Mouse (Mus musculus) large intestine, adult 2 months (tissue): ENCODE results near the gene Igsf21. TPM values are rescaled to one million over a fixed set of nuclear protein-coding genes. Genes with fewer than 3 reads are reported as not detected.

Source experiments
- DNase-seq: peaks from one replicate; pipeline ENCODE4 v3.0.0-alpha.2; 2012; ENCODE audit warnings: low read depth, low spot score
- WGBS: fragments of 180-500 bp; shearing (Covaris S2); methylation state at CpG from one replicate; pipeline ENCODE4 v1.1.7; 2018; 5-methylcytosine and 5-hydroxymethylcytosine counted together
- polyA plus RNA-seq: library from polyadenylated mRNA; depleted of rRNA; stranded (reverse); fragments of >200 nt; gene quantifications from 2 replicates; pipeline ENCODE4 v1.2.3, GENCODE M21; 2012

The Igsf21 gene
- polyA plus RNA-seq, 1 experiment: 0.50 TPM

GRCm38 (mm10) chr4:140243231-140243630, 3.4 kb downstream of the Igsf21 start:
- DNase-seq: no peak
- WGBS: 23% methylated on average over 16 of the region's 16 CpGs

GRCm38 (mm10) chr4:140242291-140242690, 4.3 kb downstream of the Igsf21 start:
- DNase-seq: no peak
- WGBS: 44% methylated on average over 1 of the region's 1 CpGs

GRCm38 (mm10) chr4:140237305-140237741, 9.3 kb downstream of the Igsf21 start:
- WGBS: 22% methylated on average over 10 of the region's 10 CpGs
- DNase-seq: no peak

- DNase-seq: no peak
- 71% methylated on average over 9 of the region's 9 CpGs for WGBS
Observed at GRCm38 (mm10) chr4:140235361-140236153, 11.0 kb downstream of the Igsf21 start.

GRCm38 (mm10) chr4:140234412-140235205, 12.0 kb downstream of the Igsf21 start:
- DNase-seq: no peak
- 82% methylated on average over 18 of the region's 18 CpGs for WGBS

- DNase-seq: no peak
- whole genome bisulfite sequencing: 47% methylated on average over 6 of the region's 7 CpGs
Observed at GRCm38 (mm10) chr4:140227837-140228236, 18.7 kb downstream of the Igsf21 start.

- 32% methylated on average over 9 of the region's 9 CpGs for WGBS
- no peak for DNase-seq
Observed at GRCm38 (mm10) chr4:140225204-140225603, 21.4 kb downstream of the Igsf21 start.

- no peak for DNase-seq
- WGBS: 68% methylated on average over 7 of the region's 7 CpGs
Observed at GRCm38 (mm10) chr4:140224451-140224850, 22.1 kb downstream of the Igsf21 start.

- no peak for DNase-seq
- WGBS: 21% methylated on average over 12 of the region's 12 CpGs
Observed at GRCm38 (mm10) chr4:140223067-140223466, 23.5 kb downstream of the Igsf21 start.

- DNase-seq: no peak
- 32% methylated on average over 22 of the region's 22 CpGs for WGBS
Observed at GRCm38 (mm10) chr4:140220326-140221093, 26.1 kb downstream of the Igsf21 start.

GRCm38 (mm10) chr4:140218853-140219852, 27.4 kb downstream of the Igsf21 start:
- no peak for DNase-seq
- 63% methylated on average over 17 of the region's 17 CpGs for WGBS

- no peak for DNase-seq
- WGBS: 82% methylated on average over 5 of the region's 5 CpGs
Observed at GRCm38 (mm10) chr4:140218384-140218783, 28.2 kb downstream of the Igsf21 start.

- 78% methylated on average over 8 of the region's 8 CpGs for WGBS
- no peak for DNase-seq
Observed at GRCm38 (mm10) chr4:140217934-140218333, 28.6 kb downstream of the Igsf21 start.

GRCm38 (mm10) chr4:140216096-140216495, 30.5 kb downstream of the Igsf21 start:
- WGBS: 81% methylated on average over 8 of the region's 8 CpGs

GRCm38 (mm10) chr4:140215205-140215604, 31.4 kb downstream of the Igsf21 start:
- WGBS: 41% methylated on average over 9 of the region's 9 CpGs
- no peak for DNase-seq

More at GRCm38 (mm10) chr4:140216096-140216495, 30.5 kb downstream of the Igsf21 start:
- DNase-seq: no peak

GRCm38 (mm10) chr4:140214406-140214805, 32.2 kb downstream of the Igsf21 start:
- 17% methylated on average over 14 of the region's 14 CpGs for WGBS

GRCm38 (mm10) chr4:140210129-140210890, 36.3 kb downstream of the Igsf21 start:
- 67% methylated on average over 11 of the region's 11 CpGs for WGBS

More at GRCm38 (mm10) chr4:140214406-140214805, 32.2 kb downstream of the Igsf21 start:
- DNase-seq: no peak

GRCm38 (mm10) chr4:140205811-140206231, 40.8 kb downstream of the Igsf21 start:
- DNase-seq: no peak
- WGBS: 47% methylated on average over 12 of the region's 12 CpGs

More at GRCm38 (mm10) chr4:140210129-140210890, 36.3 kb downstream of the Igsf21 start:
- DNase-seq: no peak
